Mouse (Mus musculus): Measurements from ENCODE around the gene Sel1l. TPM values are rescaled to one million over a fixed set of nuclear protein-coding genes. Genes with fewer than 3 reads are reported as not detected.

The Sel1l gene
- polyA plus RNA-seq, 1 experiment from 2014 or later: 56.9 TPM

DNA sequence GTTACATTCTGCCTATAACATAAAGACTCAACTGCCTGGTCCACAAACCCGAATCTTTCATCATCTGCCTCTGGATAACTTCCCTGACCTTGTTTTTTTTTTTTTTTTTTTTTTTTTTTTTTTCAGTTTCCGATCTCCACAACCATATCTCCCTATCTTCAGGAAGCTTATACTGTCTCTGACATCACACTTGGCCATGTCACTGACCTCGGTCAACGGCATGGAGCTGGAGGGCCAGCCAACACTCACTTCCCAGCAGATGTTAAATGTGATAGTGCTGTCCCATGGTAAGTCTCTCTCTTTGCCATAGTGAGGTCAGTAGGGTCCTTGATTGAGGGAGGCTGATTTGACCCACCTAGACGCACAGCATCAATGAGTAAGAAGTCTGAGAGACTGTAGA is 72.6 kb downstream of the Sel1l start:
- no peak overlapping the region for H3K4me3 ChIP-seq
- no peaks in the 10 kb centered on the region for H3K9me3 ChIP-seq (replicated peaks)
- WGBS: 57% methylated on average over 5 of the region's 5 CpGs
- ATAC-seq (replicated peaks; ENCODE audit: insufficient number of reproducible peaks, insufficient read depth, low FRiP score, low read depth): no peak
- no peak overlapping the region for H3K9ac ChIP-seq
- H3K36me3 ChIP-seq: no peaks in the 10 kb centered on the region
- H3K4me2 ChIP-seq: no peak overlapping the region
- no peak overlapping the region for H3K27ac ChIP-seq
- peaks cover 37% of the 10 kb centered on the region for H3K27me3 ChIP-seq
- peaks cover 15% of the 10 kb centered on the region for H3K4me1 ChIP-seq (replicated peaks)

DNA sequence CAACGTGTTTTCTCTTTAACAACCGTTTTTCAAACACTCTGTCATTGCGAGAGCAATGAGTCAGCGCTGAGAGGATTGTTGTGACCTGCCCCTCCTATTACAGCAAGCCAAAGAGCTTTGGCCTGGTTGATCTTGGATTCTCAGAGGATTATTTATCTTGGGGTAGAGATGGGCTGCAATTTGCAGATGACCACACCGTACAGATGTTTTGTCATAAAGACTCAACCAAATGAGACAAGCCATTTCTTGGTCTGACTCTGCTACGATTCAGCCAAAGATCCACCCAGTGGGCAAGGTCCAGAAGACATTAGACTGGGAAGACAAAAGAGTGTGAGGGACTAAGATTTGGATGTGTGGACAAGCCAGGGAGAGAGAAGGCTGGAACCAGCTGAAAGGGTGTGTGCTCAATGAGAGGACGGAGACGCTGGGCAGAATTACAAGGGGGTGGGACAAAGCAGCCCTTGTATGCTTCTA is 74.1 kb downstream of the Sel1l start:
- Histone ChIP-seq H3K9ac (no peak overlapping the region), H3K4me2 (no peak overlapping the region), H3K9me3 (replicated peaks) (no peaks in the 10 kb centered on the region), H3K4me1 (replicated peaks) (peaks cover 15% of the 10 kb centered on the region), H3K27me3 (peaks cover 38% of the 10 kb centered on the region), H3K4me3 (no peak overlapping the region), H3K36me3 (no peaks in the 10 kb centered on the region), H3K27ac (no peak overlapping the region)
- ATAC-seq (replicated peaks; ENCODE audit: insufficient number of reproducible peaks, insufficient read depth, low FRiP score, low read depth): no peak
- 60% methylated on average over 8 of the region's 8 CpGs for WGBS

DNA sequence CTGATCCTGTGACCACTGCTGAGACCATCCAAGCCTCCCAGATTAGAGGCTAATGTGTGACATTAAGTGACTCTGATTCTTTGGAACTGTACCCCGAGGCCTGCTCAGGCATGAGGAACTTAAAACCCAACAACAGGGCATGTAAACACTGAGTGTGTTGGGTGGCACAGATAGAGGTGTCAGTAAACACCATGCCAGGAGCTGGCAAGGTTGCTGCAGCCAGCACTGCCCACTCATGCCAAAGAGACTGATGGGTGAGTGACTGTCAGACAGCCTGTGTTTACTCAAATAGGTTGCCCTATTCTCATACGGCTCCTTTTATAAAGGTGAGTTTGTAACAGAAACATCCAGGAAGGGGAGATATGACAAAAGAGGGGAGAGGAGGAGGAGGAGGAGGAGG is 80.1 kb downstream of the Sel1l start:
- no peak overlapping the region for H3K9ac ChIP-seq
- H3K4me2 ChIP-seq: no peak overlapping the region
- H3K36me3 ChIP-seq: no peaks in the 10 kb centered on the region
- no peak for ATAC-seq (replicated peaks; ENCODE audit: insufficient number of reproducible peaks, insufficient read depth, low FRiP score, low read depth)
- WGBS: 57% methylated on average over 2 of the region's 2 CpGs
- no peak overlapping the region for H3K4me3 ChIP-seq
- H3K9me3 ChIP-seq (replicated peaks): no peaks in the 10 kb centered on the region
- no peak overlapping the region for H3K27ac ChIP-seq
- H3K4me1 ChIP-seq (replicated peaks): peaks cover 21% of the 10 kb centered on the region
- H3K27me3 ChIP-seq: peaks cover 36% of the 10 kb centered on the region

DNA sequence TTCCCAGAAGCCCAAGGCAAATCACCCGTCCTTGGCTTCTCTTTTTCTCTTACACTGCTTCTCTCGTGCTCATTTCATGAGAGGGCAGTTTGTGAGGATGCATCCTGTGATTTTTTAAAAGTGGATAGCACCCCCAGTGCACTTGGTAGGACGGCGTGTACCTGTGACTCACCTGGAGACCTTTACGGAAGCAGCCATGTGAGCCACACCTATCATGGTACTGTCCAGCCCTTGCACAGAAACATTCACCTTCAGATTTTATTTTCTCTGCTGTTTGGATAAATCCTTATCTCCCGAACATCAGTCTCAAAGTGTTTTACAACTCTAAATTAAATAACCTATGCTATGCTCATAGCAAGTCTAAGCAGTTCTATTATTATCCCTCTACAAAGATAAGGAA is 80.8 kb downstream of the Sel1l start:
- 84% methylated on average over 6 of the region's 6 CpGs for WGBS
- ATAC-seq (replicated peaks; ENCODE audit: insufficient number of reproducible peaks, insufficient read depth, low FRiP score, low read depth): no peak
- no peak overlapping the region for H3K4me3 ChIP-seq

DNA sequence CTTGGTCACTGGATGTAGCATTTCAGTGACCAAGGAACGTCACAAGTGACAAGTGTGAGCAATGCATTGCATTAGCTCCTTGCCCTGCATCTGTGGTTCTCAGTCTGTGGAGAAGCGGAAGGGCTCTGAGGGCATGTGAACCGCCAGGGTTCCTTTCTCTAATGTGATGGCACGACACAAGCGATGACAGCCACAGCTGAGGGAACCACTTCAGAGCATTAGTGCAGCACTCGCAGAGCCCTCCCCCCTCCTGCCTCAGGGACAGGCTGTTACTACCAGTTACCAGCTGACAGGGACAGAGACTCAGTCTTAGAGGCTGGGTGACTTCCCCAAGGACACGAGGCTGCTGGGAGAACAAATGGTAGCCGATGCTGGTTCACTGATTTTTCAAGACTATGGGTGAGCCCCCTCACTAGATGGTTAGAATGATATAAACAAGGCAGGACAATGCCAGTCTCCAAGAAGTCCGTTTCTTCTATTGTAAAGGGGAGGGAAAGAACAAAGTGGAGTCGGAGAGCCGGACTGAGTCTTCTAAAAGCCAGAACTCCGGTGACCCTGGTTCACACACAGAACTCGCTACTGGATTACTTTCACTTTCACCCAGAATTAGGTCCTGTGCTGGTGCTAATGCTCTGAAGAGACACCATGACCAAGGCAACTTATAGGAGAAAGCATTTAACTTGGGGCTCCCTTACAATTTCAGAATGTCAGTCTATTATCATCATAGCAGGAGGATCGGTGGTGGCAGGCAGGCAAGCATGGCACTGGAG is 82.4 kb downstream of the Sel1l start:
- peak overlapping the region; percentile 42 for H3K4me2 ChIP-seq
- no peak overlapping the region for H3K9ac ChIP-seq
- H3K36me3 ChIP-seq: no peaks in the 10 kb centered on the region
- peaks cover 21% of the 10 kb centered on the region for H3K4me1 ChIP-seq (replicated peaks)
- H3K4me3 ChIP-seq: peak overlapping the region; percentile 19
- H3K9me3 ChIP-seq (replicated peaks): no peaks in the 10 kb centered on the region
- no peak overlapping the region for H3K27ac ChIP-seq
- ATAC-seq (replicated peaks; ENCODE audit: insufficient number of reproducible peaks, insufficient read depth, low FRiP score, low read depth): peak; percentile 87
- 31% methylated on average over 14 of the region's 14 CpGs for WGBS
- peaks cover 48% of the 10 kb centered on the region for H3K27me3 ChIP-seq

More for the DNA sequence above, 80.8 kb downstream of the Sel1l start:
- Histone ChIP-seq H3K4me2 (no peak overlapping the region), H3K27ac (no peak overlapping the region), H3K9me3 (replicated peaks) (no peaks in the 10 kb centered on the region), H3K36me3 (no peaks in the 10 kb centered on the region), H3K4me1 (replicated peaks) (peaks cover 21% of the 10 kb centered on the region), H3K9ac (no peak overlapping the region), H3K27me3 (peaks cover 40% of the 10 kb centered on the region)

DNA sequence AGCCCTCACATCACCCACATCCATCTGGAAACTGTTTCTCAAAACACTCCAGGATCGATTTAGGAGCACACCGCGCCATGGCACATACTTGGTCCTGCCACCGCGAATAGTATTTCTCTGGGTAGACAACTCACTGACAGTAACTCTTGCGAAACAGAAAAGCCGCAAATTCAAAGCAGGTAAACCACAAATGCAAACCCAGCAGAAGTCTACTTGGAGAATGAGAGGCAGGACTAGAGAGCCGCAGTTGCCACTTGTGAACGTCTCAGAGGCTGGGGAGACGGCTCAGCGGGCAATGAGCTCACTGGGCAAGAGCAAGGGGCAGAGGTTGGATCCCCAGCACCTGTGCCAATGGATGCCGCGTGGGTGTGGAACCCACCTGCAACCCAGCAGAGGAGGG is 83.5 kb downstream of the Sel1l start:
- Histone ChIP-seq H3K4me2 (peak overlapping the region; percentile 42), H3K27ac (no peak overlapping the region), H3K9ac (no peak overlapping the region), H3K4me1 (replicated peaks) (peaks cover 21% of the 10 kb centered on the region), H3K36me3 (no peaks in the 10 kb centered on the region), H3K9me3 (replicated peaks) (no peaks in the 10 kb centered on the region), H3K4me3 (no peak overlapping the region), H3K27me3 (peaks cover 47% of the 10 kb centered on the region)
- ATAC-seq (replicated peaks; ENCODE audit: insufficient number of reproducible peaks, insufficient read depth, low FRiP score, low read depth): no peak
- WGBS: 62% methylated on average over 13 of the region's 13 CpGs

DNA sequence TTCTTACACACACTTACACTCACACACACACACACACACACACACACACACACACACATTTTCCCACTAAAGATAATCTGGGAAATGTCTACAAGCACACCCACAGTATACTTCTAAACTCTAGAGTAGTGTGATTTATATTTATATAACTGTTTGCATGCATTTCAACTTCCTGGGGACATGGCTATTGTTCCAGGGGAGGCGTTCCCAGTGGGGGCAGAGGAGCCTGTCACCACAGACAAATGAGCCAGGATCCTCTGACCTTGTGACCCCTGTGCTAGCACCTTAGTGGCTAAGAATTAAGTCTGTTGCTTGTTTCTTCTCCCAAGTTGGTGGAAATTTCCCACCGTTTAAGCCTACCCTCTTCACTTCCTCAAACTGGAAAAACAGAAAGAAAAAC is 83.9 kb downstream of the Sel1l start:
- no peaks in the 10 kb centered on the region for H3K9me3 ChIP-seq (replicated peaks)
- no peak for ATAC-seq (replicated peaks; ENCODE audit: insufficient number of reproducible peaks, insufficient read depth, low FRiP score, low read depth)
- peaks cover 21% of the 10 kb centered on the region for H3K4me1 ChIP-seq (replicated peaks)
- no peaks in the 10 kb centered on the region for H3K36me3 ChIP-seq
- H3K4me2 ChIP-seq: no peak overlapping the region
- H3K27me3 ChIP-seq: peaks cover 43% of the 10 kb centered on the region
- H3K4me3 ChIP-seq: no peak overlapping the region
- WGBS: 42% methylated on average over 2 of the region's 2 CpGs
- H3K9ac ChIP-seq: no peak overlapping the region
- no peak overlapping the region for H3K27ac ChIP-seq

DNA sequence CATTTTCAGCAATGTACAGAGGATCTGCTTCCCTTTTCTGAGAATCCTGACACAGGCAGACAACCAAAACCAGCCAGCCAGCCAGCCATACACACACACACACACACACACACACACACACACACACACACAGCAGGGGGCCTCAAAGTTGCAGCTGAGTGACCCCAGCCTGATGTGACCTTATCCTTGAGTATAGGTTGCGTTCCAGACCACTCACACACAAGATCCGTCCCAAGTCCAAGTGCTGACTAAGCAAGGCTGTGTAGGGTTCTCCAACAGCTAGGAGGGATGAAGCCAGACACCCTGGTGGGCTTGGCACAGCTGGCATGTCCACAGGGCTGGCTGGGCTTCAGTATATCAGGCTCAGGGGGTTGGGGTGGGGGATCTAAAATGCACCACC is 84.5 kb downstream of the Sel1l start:
- Histone ChIP-seq H3K27ac (no peak overlapping the region), H3K4me3 (no peak overlapping the region), H3K27me3 (peaks cover 37% of the 10 kb centered on the region), H3K4me1 (replicated peaks) (peaks cover 21% of the 10 kb centered on the region), H3K9ac (no peak overlapping the region), H3K4me2 (no peak overlapping the region), H3K36me3 (no peaks in the 10 kb centered on the region), H3K9me3 (replicated peaks) (no peaks in the 10 kb centered on the region)
- ATAC-seq (replicated peaks; ENCODE audit: insufficient number of reproducible peaks, insufficient read depth, low FRiP score, low read depth): no peak
- WGBS: 61% methylated on average over 2 of the region's 2 CpGs

DNA sequence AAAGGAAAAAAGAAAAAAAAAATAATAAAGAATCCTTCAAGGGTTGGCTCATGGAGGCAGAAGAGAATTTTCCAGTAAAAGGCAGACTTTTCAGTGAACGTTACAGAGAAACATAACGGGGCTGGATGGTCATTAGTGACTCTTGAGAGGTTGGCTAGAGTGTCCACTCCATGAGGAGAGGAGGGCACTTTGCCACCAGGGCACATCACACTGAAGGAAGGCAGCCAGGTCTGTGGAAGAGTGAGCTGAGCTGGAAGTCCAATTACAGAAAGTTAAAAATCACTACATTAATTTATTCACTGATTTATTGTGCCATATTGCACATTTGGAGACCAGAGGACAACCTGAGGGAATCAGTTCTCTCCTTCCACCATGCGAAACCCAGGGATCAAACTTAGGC is 89.1 kb downstream of the Sel1l start:
- Histone ChIP-seq H3K27ac (no peak overlapping the region), H3K9me3 (replicated peaks) (no peaks in the 10 kb centered on the region), H3K4me3 (no peak overlapping the region), H3K9ac (no peak overlapping the region), H3K36me3 (no peaks in the 10 kb centered on the region), H3K27me3 (peaks cover 21% of the 10 kb centered on the region), H3K4me1 (replicated peaks) (peaks cover 7% of the 10 kb centered on the region; the same call in 1 of the 2 replicates), H3K4me2 (no peak overlapping the region)
- ATAC-seq (replicated peaks; ENCODE audit: insufficient number of reproducible peaks, insufficient read depth, low FRiP score, low read depth): no peak
- WGBS: 83% methylated on average over 3 of the region's 3 CpGs

DNA sequence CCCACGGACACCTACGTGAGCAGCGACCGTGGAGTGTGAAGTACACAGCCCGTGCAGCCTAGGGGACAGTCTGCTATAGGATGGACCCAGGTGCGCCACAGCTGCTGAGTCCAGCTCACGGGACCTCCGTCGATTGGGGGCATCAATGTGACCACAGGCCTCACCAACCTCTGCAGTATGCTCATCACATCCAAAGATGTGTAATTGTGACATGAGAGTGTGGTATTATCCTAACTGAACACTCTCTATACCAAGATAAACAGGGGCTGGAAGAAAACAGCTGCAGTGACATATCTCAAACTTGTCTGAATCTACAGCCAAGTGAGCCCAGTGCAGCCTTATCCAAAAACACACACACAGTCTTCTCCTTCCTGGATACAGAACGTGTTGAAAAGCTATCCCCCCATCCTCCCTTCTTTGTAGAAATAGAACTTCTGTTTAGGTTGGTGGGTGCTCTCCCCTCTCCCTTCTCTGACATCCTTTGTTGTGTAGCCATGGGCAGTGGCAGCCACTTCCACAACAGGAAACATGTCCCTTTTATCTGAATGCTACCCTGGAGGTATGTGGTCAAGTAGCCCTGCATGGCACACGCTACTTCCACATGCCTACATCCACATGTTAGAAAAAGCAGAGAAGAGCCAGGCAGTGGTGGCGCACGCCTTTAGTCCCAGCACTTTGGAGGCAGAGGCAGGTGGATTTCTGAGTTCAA is 90.9 kb downstream of the Sel1l start:
- no peaks in the 10 kb centered on the region for H3K36me3 ChIP-seq
- peaks cover 3% of the 10 kb centered on the region; the same call in 1 of the 2 replicates for H3K4me1 ChIP-seq (replicated peaks)
- no peaks in the 10 kb centered on the region for H3K9me3 ChIP-seq (replicated peaks)
- H3K4me3 ChIP-seq: no peak overlapping the region
- H3K4me2 ChIP-seq: no peak overlapping the region
- H3K27ac ChIP-seq: no peak overlapping the region
- WGBS: 71% methylated on average over 13 of the region's 13 CpGs
- ATAC-seq (replicated peaks; ENCODE audit: insufficient number of reproducible peaks, insufficient read depth, low FRiP score, low read depth): peak; percentile 19; the same call in 1 of the 2 replicates
- peaks cover 5% of the 10 kb centered on the region; the same call in 1 of the 2 replicates for H3K27me3 ChIP-seq
- H3K9ac ChIP-seq: no peak overlapping the region

DNA sequence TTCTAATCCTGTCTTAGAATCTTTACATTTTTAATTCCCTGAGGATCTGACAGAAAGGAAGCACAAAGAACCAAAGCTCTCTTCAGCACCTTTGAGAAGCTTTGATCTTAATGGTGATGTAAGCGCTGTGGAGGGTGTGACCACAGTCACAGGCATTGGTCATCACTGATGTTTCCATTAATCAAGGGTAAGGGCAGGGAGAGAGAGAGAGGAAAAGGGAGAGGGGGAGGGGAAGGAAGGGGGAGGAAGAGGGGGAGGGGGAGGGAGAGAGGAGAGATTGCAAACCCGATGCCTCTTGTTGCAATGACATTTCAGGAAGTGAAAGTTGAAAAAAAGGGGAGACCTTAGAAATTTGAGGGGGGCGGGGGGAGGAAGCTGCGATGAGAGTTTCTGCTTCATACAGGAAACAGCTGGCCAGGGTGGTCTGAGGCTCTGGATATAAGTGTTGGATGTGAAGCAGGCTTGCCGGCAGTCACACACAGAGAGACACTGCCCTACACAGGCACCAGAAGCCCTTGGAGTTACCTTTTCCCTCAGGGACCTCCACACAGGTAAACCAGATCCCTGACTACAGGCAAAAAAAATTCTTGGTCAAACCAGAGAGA is 92.3 kb downstream of the Sel1l start:
- no peaks in the 10 kb centered on the region for H3K36me3 ChIP-seq
- no peak overlapping the region for H3K4me3 ChIP-seq
- H3K4me1 ChIP-seq (replicated peaks): peaks cover 3% of the 10 kb centered on the region; the same call in 1 of the 2 replicates
- no peaks in the 10 kb centered on the region for H3K9me3 ChIP-seq (replicated peaks)
- no peak overlapping the region for H3K4me2 ChIP-seq
- H3K27ac ChIP-seq: no peak overlapping the region
- H3K27me3 ChIP-seq: no peaks in the 10 kb centered on the region
- WGBS: 26% methylated on average over 5 of the region's 5 CpGs
- no peak for ATAC-seq (replicated peaks; ENCODE audit: insufficient number of reproducible peaks, insufficient read depth, low FRiP score, low read depth)
- H3K9ac ChIP-seq: no peak overlapping the region

Data from heart, embryonic 15.5 days (tissue).